In the genomic region with DNA sequence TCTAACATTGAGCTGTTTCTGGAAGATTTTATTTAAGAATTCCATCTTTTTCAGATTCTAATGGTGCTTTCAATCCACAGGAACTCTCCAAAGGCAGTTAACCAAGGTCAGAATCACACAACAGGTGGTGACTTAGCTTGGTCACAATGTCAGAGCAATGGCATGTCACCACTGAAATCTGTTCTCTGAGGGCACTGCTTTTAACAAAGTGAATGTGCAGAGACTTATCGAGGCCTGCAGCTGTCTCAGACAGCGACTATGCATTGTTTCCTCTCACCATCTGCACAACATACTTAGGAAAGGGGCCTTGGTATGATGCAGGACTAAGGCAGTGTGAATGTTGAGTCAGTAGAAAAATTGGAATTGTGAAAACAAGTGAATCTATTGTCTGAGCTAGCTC, we compare ENCODE assay signal across 26 mouse cellular contexts.
"Had no signal": no experiment of that assay in that cellular context is flagged by ENCODE, and none has a peak within 500 bp of the region (broad histone marks: within the 10 kb centered on the region; RNA-seq: fewer than 3 reads in every experiment).

No protein-coding gene starts in this region.

- H3K27me3 ChIP-seq: heart, embryonic 12.5 days; hindbrain, embryonic 13.5 days; hindbrain, embryonic 15.5 days; kidney, embryonic 15.5 days; limb, embryonic 12.5 days had no signal

- H3K4me3 ChIP-seq: gastrocnemius, adult 2 months; heart, embryonic 10.5 days; heart, embryonic 12.5 days; hindbrain, embryonic 13.5 days; hindbrain, embryonic 15.5 days; kidney, embryonic 15.5 days; limb, embryonic 12.5 days had no signal

- H3K36me3 ChIP-seq: heart, embryonic 10.5 days; heart, embryonic 12.5 days; hindbrain, embryonic 13.5 days; hindbrain, embryonic 15.5 days; kidney, embryonic 15.5 days; limb, embryonic 12.5 days had no signal

- H3K4me1 ChIP-seq: heart, embryonic 10.5 days; heart, embryonic 12.5 days; hindbrain, embryonic 13.5 days; hindbrain, embryonic 15.5 days; kidney, embryonic 15.5 days; limb, embryonic 12.5 days had no signal

- H3K4me2 ChIP-seq: heart, embryonic 12.5 days; hindbrain, embryonic 13.5 days; hindbrain, embryonic 15.5 days; kidney, embryonic 15.5 days; limb, embryonic 12.5 days; liver, embryonic 11.5 days had no signal

- H3K9ac ChIP-seq: heart, embryonic 12.5 days; hindbrain, embryonic 13.5 days; hindbrain, embryonic 15.5 days; kidney, embryonic 15.5 days; limb, embryonic 12.5 days; liver, embryonic 14.5 days had no signal

- H3K9me3 ChIP-seq: hindbrain, embryonic 15.5 days had no signal

- ATAC-seq: hindbrain, postnatal 0 days; intestine, embryonic 16.5 days had no signal

- DNase-seq: gastrocnemius, adult 2 months; gastrocnemius, postnatal 14 days; gastrocnemius, postnatal 36 days; heart, adult 18-20 months; heart, postnatal 10 days; heart, postnatal 36 days; kidney, adult 11 months; kidney, adult 2 months; kidney, adult 9 months; kidney, postnatal 14 days; kidney, postnatal 36 days; layer of hippocampus, adult 9-11 months; layer of hippocampus, postnatal 36 days; left cerebral cortex, postnatal 4 days; liver had no signal

- H3K27ac ChIP-seq: gastrocnemius, adult 2 months; heart, embryonic 10.5 days; hindbrain, embryonic 13.5 days; hindbrain, embryonic 15.5 days; hindbrain, postnatal 0 days; kidney, embryonic 15.5 days; kidney, postnatal 0 days; limb, embryonic 12.5 days; liver, embryonic 14.5 days had no signal
